Mouse (Mus musculus): Measurements from ENCODE around the gene Card6. TPM values are rescaled to one million over a fixed set of nuclear protein-coding genes. Genes with fewer than 3 reads are reported as not detected.
"Not testable (repeated sequence)": the region's sequence is repeated elsewhere in the genome, so short reads cannot be mapped to it uniquely, and the experiment has no call there.

The Card6 gene
- polyA plus RNA-seq, 1 experiment, result 1.4 TPM

DNA sequence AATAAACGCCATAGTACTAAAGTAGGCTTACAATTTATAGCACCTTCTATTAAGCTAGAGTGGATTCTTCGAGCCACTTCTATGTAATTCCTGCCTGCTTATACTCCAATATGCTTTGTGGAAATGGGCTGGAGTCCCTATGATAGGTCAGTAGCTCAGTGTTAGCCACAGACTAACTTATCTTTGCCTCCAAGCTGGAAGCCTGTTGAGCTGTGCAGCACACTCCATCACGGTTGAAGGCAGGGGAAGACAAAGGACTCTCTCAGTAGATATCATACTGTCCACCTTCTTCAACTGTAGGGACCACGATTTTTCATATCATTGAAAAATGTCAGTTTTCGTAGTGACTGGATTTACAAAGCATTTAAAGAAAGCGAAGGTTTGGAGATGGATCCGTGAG is 31.5 kb upstream of the Card6 start:
- Histone ChIP-seq H3K27me3 (ENCODE audit: control insufficient read depth, insufficient read depth, low read length) (no peaks in the 10 kb centered on the region), H3K4me1 (ENCODE audit: control insufficient read depth, insufficient read depth, insufficient read length, low read length) (no peaks in the 10 kb centered on the region), H3K36me3 (ENCODE audit: control insufficient read depth, insufficient read depth, low read length) (no peaks in the 10 kb centered on the region), H3K4me3 (ENCODE audit: low read depth, low read length) (no peak overlapping the region), H3K27ac (ENCODE audit: insufficient read depth, low read depth, low read length) (no peak overlapping the region)
- TF ChIP-seq CTCF (IDR thresholded peaks at IDR 0.05; ENCODE audit: extremely low read depth, insufficient read length, insufficient replicate concordance, low read depth, low read length), result no peak
- WGBS, result 88% methylated on average over 7 of the region's 7 CpGs

DNA sequence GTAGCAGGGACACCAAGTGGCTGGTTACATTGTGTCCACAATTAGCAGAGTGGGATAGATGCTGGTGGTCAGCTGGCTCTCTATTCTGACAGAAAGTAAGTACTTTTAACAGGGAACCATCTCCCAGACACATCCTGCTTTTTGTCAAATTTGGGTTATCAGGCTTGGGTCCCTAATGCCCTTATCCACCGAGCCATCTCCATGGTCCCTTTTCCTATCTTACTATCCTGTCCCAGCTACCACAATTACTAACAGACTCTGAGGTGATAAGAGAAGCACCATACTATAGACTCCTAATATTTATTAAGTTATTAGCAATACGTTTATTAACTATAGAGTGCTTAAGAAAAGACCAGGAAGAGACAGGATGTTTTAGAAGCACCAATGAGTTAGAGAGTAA is 31.0 kb upstream of the Card6 start:
- no peaks in the 10 kb centered on the region for H3K36me3 ChIP-seq (ENCODE audit: control insufficient read depth, insufficient read depth, low read length)
- no peak overlapping the region for H3K4me3 ChIP-seq (ENCODE audit: low read depth, low read length)
- H3K27me3 ChIP-seq (ENCODE audit: control insufficient read depth, insufficient read depth, low read length), result no peaks in the 10 kb centered on the region
- WGBS, result 92% methylated on average over 2 of the region's 2 CpGs
- TF ChIP-seq CTCF (IDR thresholded peaks at IDR 0.05; ENCODE audit: extremely low read depth, insufficient read length, insufficient replicate concordance, low read depth, low read length), result no peak
- TF ChIP-seq POLR2A (IDR thresholded peaks at IDR 0.05; ENCODE audit: low read depth, low read length), result no peak
- H3K27ac ChIP-seq (ENCODE audit: insufficient read depth, low read depth, low read length), result no peak overlapping the region
- no peaks in the 10 kb centered on the region for H3K4me1 ChIP-seq (ENCODE audit: control insufficient read depth, insufficient read depth, insufficient read length, low read length)

DNA sequence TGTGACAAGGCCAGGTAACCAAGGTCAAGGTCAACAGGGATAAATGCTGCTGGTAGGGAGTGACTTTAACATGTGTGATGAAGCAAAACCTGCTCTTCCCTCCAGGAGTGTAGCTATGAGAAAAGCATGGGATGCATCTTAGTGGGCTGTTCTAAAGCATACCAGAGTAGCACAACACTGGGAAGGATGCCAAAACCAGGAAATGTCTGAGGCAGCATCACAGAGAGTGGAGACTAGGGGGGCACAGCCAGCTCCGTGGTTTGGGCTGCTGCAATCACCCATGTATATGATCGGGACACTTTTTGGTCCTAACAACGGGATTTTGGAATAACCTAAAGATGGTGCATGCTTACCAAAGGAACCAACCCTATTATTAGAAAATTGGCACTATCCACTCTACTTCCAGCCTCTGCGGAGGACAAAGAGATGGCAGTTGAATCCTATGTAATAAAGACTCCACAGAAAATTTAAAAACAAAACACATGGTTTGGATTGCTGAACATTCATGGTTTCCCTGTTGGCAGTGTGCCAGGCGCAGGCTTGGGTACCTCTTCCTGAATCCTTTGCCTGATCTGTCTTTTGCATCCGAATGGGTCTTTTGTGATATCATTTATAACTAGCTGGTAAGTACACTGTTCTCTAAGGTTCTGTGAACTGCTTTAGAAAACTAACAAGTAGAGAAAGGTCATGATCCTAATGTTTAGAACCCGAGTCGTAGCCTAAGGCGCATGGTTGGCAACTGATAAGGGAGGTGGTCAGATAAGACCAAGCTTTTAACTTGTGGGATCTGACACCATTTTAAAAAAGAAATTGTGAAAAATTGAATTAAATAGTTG is 29.9 kb upstream of the Card6 start:
- H3K4me3 ChIP-seq (ENCODE audit: low read depth, low read length), result no peak overlapping the region

DNA sequence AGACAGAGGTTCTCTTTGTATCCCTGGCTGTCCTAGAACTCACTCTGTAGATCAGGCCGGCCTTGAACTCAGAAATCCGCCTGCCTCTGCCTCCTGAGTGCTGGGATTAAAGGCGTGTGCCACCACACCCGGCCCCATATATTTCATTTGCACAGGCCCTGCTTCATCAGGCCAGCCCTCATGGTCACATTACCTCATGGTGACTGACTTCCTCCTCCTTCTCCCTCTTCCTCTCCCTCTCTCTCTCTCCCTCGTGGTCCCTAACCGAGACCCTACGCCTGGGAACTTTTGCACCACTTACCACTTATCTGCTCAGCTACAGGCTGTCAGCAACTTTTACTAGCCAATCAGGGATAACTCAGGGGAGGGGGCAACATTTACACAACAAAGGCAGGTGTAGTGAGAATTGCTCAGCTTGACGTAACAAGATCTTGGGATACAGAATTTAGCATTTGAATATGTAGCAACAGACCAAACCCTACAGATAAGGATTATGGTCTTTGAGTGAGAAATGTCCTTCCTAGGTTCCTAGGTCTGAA is 26.7 kb upstream of the Card6 start:
- Histone ChIP-seq H3K4me1 (ENCODE audit: control insufficient read depth, insufficient read depth, insufficient read length, low read length) (peaks cover 2% of the 10 kb centered on the region; the same call in 1 of the 2 replicates), H3K36me3 (ENCODE audit: control insufficient read depth, insufficient read depth, low read length) (no peaks in the 10 kb centered on the region), H3K27me3 (ENCODE audit: control insufficient read depth, insufficient read depth, low read length) (no peaks in the 10 kb centered on the region), H3K4me3 (ENCODE audit: low read depth, low read length) (no peak overlapping the region), H3K27ac (ENCODE audit: insufficient read depth, low read depth, low read length) (no peak overlapping the region)
- 76% methylated on average over 8 of the region's 8 CpGs for WGBS
- TF ChIP-seq CTCF (IDR thresholded peaks at IDR 0.05; ENCODE audit: extremely low read depth, insufficient read length, insufficient replicate concordance, low read depth, low read length), result no peak
- no peak for TF ChIP-seq POLR2A (IDR thresholded peaks at IDR 0.05; ENCODE audit: low read depth, low read length)

More for the DNA sequence above, 29.9 kb upstream of the Card6 start:
- WGBS, result 56% methylated on average over 9 of the region's 9 CpGs
- peaks cover under 1% of the 10 kb centered on the region; the same call in 1 of the 2 replicates for H3K4me1 ChIP-seq (ENCODE audit: control insufficient read depth, insufficient read depth, insufficient read length, low read length)
- no peaks in the 10 kb centered on the region for H3K36me3 ChIP-seq (ENCODE audit: control insufficient read depth, insufficient read depth, low read length)
- TF ChIP-seq CTCF (IDR thresholded peaks at IDR 0.05; ENCODE audit: extremely low read depth, insufficient read length, insufficient replicate concordance, low read depth, low read length) (no peak), POLR2A (IDR thresholded peaks at IDR 0.05; ENCODE audit: low read depth, low read length) (no peak)
- no peak overlapping the region for H3K27ac ChIP-seq (ENCODE audit: insufficient read depth, low read depth, low read length)
- H3K27me3 ChIP-seq (ENCODE audit: control insufficient read depth, insufficient read depth, low read length), result no peaks in the 10 kb centered on the region

DNA sequence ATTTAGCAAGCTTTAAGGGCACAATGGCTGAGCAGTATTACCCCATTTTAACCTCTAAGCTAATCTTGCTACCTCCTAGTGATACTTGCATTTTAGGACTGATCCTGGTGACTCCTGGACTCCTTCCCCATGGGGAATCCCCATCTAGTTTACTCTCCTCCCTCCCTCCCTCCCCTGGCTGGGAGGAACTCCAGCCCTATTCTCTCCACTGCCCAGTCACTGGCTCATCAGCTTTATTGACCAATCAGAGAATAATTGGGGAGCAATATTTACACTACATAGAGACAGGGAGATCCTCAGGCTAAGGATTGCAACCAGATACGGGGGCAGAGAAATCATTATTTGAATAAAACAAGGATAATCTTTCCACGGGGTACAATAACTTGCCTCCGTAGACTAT is 25.8 kb upstream of the Card6 start:
- TF ChIP-seq CTCF (IDR thresholded peaks at IDR 0.05; ENCODE audit: extremely low read depth, insufficient read length, insufficient replicate concordance, low read depth, low read length) (no peak), POLR2A (IDR thresholded peaks at IDR 0.05; ENCODE audit: low read depth, low read length) (no peak)
- no peak overlapping the region for H3K4me3 ChIP-seq (ENCODE audit: low read depth, low read length)
- H3K27ac ChIP-seq (ENCODE audit: insufficient read depth, low read depth, low read length), result no peak overlapping the region
- H3K36me3 ChIP-seq (ENCODE audit: control insufficient read depth, insufficient read depth, low read length), result no peaks in the 10 kb centered on the region
- peaks cover 2% of the 10 kb centered on the region; the same call in 1 of the 2 replicates for H3K4me1 ChIP-seq (ENCODE audit: control insufficient read depth, insufficient read depth, insufficient read length, low read length)
- H3K27me3 ChIP-seq (ENCODE audit: control insufficient read depth, insufficient read depth, low read length), result no peaks in the 10 kb centered on the region
- WGBS, result 33% methylated on average over 3 of the region's 3 CpGs

DNA sequence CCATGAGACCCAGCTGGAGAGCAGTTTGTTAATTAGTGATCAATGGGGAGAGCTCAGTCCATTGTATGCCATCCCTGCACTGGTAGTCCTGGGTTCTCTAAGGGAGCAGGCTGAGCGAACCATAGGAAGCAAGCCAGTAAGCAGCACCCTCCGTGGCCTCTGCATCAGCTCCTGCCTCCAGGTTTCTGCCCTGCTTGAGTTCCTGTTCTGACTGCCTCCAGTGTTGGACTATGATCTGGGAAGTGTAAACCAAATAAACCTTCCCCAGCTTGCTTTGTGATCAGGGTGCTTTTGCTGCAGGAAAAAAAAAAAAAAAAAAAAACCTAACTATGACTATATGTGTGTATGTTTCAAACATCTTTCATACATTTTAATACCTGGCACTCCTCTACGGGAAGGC is 25.0 kb upstream of the Card6 start:
- TF ChIP-seq CTCF (IDR thresholded peaks at IDR 0.05; ENCODE audit: extremely low read depth, insufficient read length, insufficient replicate concordance, low read depth, low read length), result no peak
- TF ChIP-seq POLR2A (IDR thresholded peaks at IDR 0.05; ENCODE audit: low read depth, low read length), result no peak
- H3K36me3 ChIP-seq (ENCODE audit: control insufficient read depth, insufficient read depth, low read length), result no peaks in the 10 kb centered on the region
- WGBS, result 34% methylated on average over 3 of the region's 3 CpGs
- no peak overlapping the region for H3K27ac ChIP-seq (ENCODE audit: insufficient read depth, low read depth, low read length)
- peaks cover 2% of the 10 kb centered on the region; the same call in 1 of the 2 replicates for H3K4me1 ChIP-seq (ENCODE audit: control insufficient read depth, insufficient read depth, insufficient read length, low read length)
- H3K4me3 ChIP-seq (ENCODE audit: low read depth, low read length), result no peak overlapping the region
- H3K27me3 ChIP-seq (ENCODE audit: control insufficient read depth, insufficient read depth, low read length), result no peaks in the 10 kb centered on the region

DNA sequence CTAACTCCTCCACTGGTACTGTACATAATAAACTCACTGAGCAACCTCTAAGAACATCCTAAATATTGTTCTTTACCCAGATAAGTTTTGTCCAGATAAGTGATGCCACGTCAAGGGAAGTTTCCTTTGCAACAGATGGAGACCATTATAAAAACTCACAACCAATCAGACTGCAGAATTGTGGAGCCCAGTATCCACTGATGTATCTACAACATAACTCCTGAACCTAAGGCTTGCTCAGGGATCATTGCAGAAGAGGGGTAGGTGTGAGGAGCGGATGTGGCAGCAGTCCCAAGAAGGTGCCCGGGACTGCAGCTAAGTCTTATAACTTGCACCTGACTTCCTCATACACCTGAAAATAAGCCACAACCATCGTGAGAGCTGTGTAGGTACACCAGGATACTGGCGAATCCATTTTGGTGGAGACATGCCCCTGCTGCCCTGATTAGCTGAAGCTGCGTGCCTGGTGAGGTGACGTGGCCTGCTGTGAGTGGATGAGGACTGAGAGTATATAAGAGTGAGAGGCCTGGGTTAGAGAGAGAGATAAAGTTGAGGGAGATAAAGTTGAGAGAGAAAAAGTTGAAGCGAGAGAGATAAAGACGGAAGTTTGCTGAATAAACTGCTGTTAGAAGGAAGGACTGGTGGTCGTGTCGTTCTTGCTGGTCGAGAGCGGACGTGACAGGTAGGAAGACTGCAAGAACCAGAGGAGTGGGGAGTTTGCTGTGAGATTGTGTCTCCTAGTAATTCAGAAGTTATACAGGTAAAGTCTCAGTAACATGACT is 22.7 kb upstream of the Card6 start:
- H3K4me3 ChIP-seq (ENCODE audit: low read depth, low read length); H3K4me1 ChIP-seq (ENCODE audit: control insufficient read depth, insufficient read depth, insufficient read length, low read length); H3K36me3 ChIP-seq (ENCODE audit: control insufficient read depth, insufficient read depth, low read length); H3K27ac ChIP-seq (ENCODE audit: insufficient read depth, low read depth, low read length); H3K27me3 ChIP-seq (ENCODE audit: control insufficient read depth, insufficient read depth, low read length): not testable (repeated sequence)
- 81% methylated on average over 14 of the region's 14 CpGs for WGBS
